Comparison of ENCODE assay signal across 8 mouse cellular contexts in genomic region chr5:137610548-137611244, GRCm38 (mm10). TPM values are rescaled to one million over a fixed set of nuclear protein-coding genes. Genes with fewer than 3 reads are reported as not detected.
DNase-seq lines count a peak whose midpoint lies in the region; ATAC-seq and TF ChIP-seq lines count a peak whose summit lies in the region.

No protein-coding gene starts in this region.

- peak overlapping the region; percentile 65 for H3K9ac ChIP-seq in intestine, embryonic 16.5 days (ENCODE audit: low read depth, low read length)
- H3K9ac ChIP-seq in liver, postnatal 0 days (replicated peaks), result peak overlapping the region; percentile 18; the same call in 1 of the 2 replicates
- peak overlapping the region; percentile 59 for H3K9ac ChIP-seq in stomach, postnatal 0 days (ENCODE audit: low read length)

- no peaks in the 10 kb centered on the region for H3K27me3 ChIP-seq in spleen, adult 2 months (ENCODE audit: control insufficient read depth, insufficient read depth, low read length)
- no peaks in the 10 kb centered on the region for H3K27me3 ChIP-seq in intestine, embryonic 16.5 days (replicated peaks; ENCODE audit: control insufficient read depth, insufficient read depth, low read length)
- no peaks in the 10 kb centered on the region for H3K27me3 ChIP-seq in liver, postnatal 0 days (ENCODE audit: insufficient read depth, low read length)
- H3K27me3 ChIP-seq in stomach, postnatal 0 days (ENCODE audit: control insufficient read depth, insufficient read depth, low read length), result no peaks in the 10 kb centered on the region

- H3K4me3 ChIP-seq in spleen, adult 2 months (ENCODE audit: extremely low read depth, insufficient read depth, insufficient read length), result peak overlapping the region; percentile 1
- H3K4me3 ChIP-seq in intestine, embryonic 16.5 days (ENCODE audit: low read length), result peak overlapping the region; percentile 32
- no peak overlapping the region for H3K4me3 ChIP-seq in liver, postnatal 0 days (ENCODE audit: low read depth, low read length)
- H3K4me3 ChIP-seq in stomach, postnatal 0 days (ENCODE audit: low read depth, low read length), result peak overlapping the region; percentile 21

- H3K36me3 ChIP-seq in spleen, adult 2 months (ENCODE audit: control insufficient read depth, insufficient read depth, low read length), result no peaks in the 10 kb centered on the region; the same call in 1 of the 2 replicates
- H3K36me3 ChIP-seq in intestine, embryonic 16.5 days (ENCODE audit: control insufficient read depth, insufficient read depth, low read length), result no peaks in the 10 kb centered on the region
- H3K36me3 ChIP-seq in liver, postnatal 0 days (replicated peaks; ENCODE audit: insufficient read depth, low read length), result no peaks in the 10 kb centered on the region
- H3K36me3 ChIP-seq in stomach, postnatal 0 days (ENCODE audit: control insufficient read depth, insufficient read depth, low read length), result no peaks in the 10 kb centered on the region

- H3K4me1 ChIP-seq in spleen, adult 2 months (ENCODE audit: control insufficient read depth, insufficient read depth, insufficient read length), result peaks cover 20% of the 10 kb centered on the region; the same call in 1 of the 2 replicates
- peaks cover 43% of the 10 kb centered on the region for H3K4me1 ChIP-seq in intestine, embryonic 16.5 days (ENCODE audit: control insufficient read depth, insufficient read depth, low read length)
- peaks cover 20% of the 10 kb centered on the region for H3K4me1 ChIP-seq in liver, postnatal 0 days (ENCODE audit: insufficient read depth)
- peaks cover 12% of the 10 kb centered on the region for H3K4me1 ChIP-seq in stomach, postnatal 0 days (replicated peaks; ENCODE audit: control insufficient read depth, insufficient read depth)

- ATAC-seq in intestine, embryonic 16.5 days, result peak; percentile 24
- ATAC-seq in liver, postnatal 0 days, result peak; percentile 26
- ATAC-seq in stomach, postnatal 0 days (ENCODE audit: low FRiP score, low TSS enrichment), result no peak; the same call in 1 of the 2 replicates

- no peak for TF ChIP-seq EP300 in liver, postnatal 0 days (IDR thresholded peaks at IDR 0.05; ENCODE audit: low read depth)
- no peak for TF ChIP-seq EP300 in stomach, postnatal 0 days (optimal IDR thresholded peaks at IDR 0.05)

- TF ChIP-seq CTCF in spleen, adult 2 months (IDR thresholded peaks at IDR 0.05; ENCODE audit: extremely low read depth, insufficient read depth, insufficient read length, insufficient replicate concordance), result no peak
- no peak for TF ChIP-seq CTCF in liver, postnatal 0 days (IDR thresholded peaks at IDR 0.05; ENCODE audit: low read depth)
- TF ChIP-seq CTCF in stomach, postnatal 0 days (IDR thresholded peaks at IDR 0.05; ENCODE audit: low read depth), result no peak

- peak overlapping the region; percentile 42 for H3K4me2 ChIP-seq in intestine, embryonic 16.5 days (ENCODE audit: low read depth, low read length)
- H3K4me2 ChIP-seq in liver, postnatal 0 days (ENCODE audit: low read depth, low read length), result peak overlapping the region; percentile 45
- peak overlapping the region; percentile 50 for H3K4me2 ChIP-seq in stomach, postnatal 0 days (replicated peaks; ENCODE audit: low read depth)

- no peak for TF ChIP-seq POLR2A in spleen, adult 2 months (IDR thresholded peaks at IDR 0.05; ENCODE audit: low read depth, low read length)

- H3K27ac ChIP-seq in spleen, adult 2 months (ENCODE audit: insufficient read depth, low read length), result peak overlapping the region; percentile 60
- peak overlapping the region; percentile 91 for H3K27ac ChIP-seq in intestine, embryonic 16.5 days (ENCODE audit: low read length)
- peak overlapping the region; percentile 48; the same call in 1 of the 2 replicates for H3K27ac ChIP-seq in liver, postnatal 0 days (ENCODE audit: low read depth)
- H3K27ac ChIP-seq in stomach, postnatal 0 days (replicated peaks), result peak overlapping the region; percentile 89

- no peak for DNase-seq in spleen, adult 2 months (ENCODE audit: low read depth in 1 of 2, low spot score in 2 of 2)
- DNase-seq in spleen, postnatal 4 days (ENCODE audit: low spot score in 2 of 2), result no peak
- peak; percentile 90 for DNase-seq in gastrocnemius, postnatal 25 days
- peak; percentile 43 for DNase-seq in liver, postnatal 0 days
- DNase-seq in stomach, postnatal 0 days (ENCODE audit: low spot score), result peak; percentile 54
- DNase-seq in layer of hippocampus, adult 8-10 months (ENCODE audit: low spot score in 2 of 2), result no peak
- no peak for DNase-seq in c-Kit-positive CD71-positive TER-119-positive erythroid progenitor cells, embryonic 14.5 days (ENCODE audit: low spot score)

- no peaks in the 10 kb centered on the region for H3K9me3 ChIP-seq in intestine, embryonic 16.5 days (ENCODE audit: control insufficient read depth, low read length)
- H3K9me3 ChIP-seq in liver, postnatal 0 days (ENCODE audit: low read length), result no peaks in the 10 kb centered on the region
- no peaks in the 10 kb centered on the region for H3K9me3 ChIP-seq in stomach, postnatal 0 days (ENCODE audit: control insufficient read depth, low read length)

- 70% methylated on average over 12 of the region's 12 CpGs for WGBS in spleen, adult 2 months
- WGBS in intestine, embryonic 16.5 days, result 14% methylated on average over 12 of the region's 12 CpGs
- 36% methylated on average over 12 of the region's 12 CpGs for WGBS in liver, postnatal 0 days (ENCODE audit: insufficient replicate concordance)
- 18% methylated on average over 12 of the region's 12 CpGs for WGBS in stomach, postnatal 0 days

RNA-seq across cellular contexts. Expression of gene Pcolce, which starts 2.9 kb away (rescaled TPM):
- polyA plus RNA-seq in spleen, adult 2 months (2012; rRNA removed), result 69.6 and 88.0 TPM in 2 replicates
- 100 to 1,000 TPM in 1 of 2 experiments, 10 to 100 TPM in 1; 79.0 to 112 TPM for total RNA-seq in gastrocnemius, postnatal 25 days (2021)
- polyA plus RNA-seq in intestine, embryonic 16.5 days (2015; fragmentation: Nextera tagmentation; extraction: Ambion mirVana), result 115 and 127 TPM in 2 replicates
- 12.9 and 14.7 TPM in 2 replicates for polyA plus RNA-seq in liver, postnatal 0 days (2015; fragmentation: Nextera tagmentation; extraction: Ambion mirVana)
- 77.3 and 85.9 TPM in 2 replicates for polyA plus RNA-seq in stomach, postnatal 0 days (2015; fragmentation: Nextera tagmentation; extraction: Ambion mirVana)
- 1 to 10 TPM; 7.2 to 9.6 (median 8.9) TPM for total RNA-seq in layer of hippocampus, adult 8-10 months (2022)

RNA-seq across cellular contexts. Expression of gene Mospd3, which starts 9.8 kb away (rescaled TPM):
- polyA plus RNA-seq in spleen, adult 2 months (2012; rRNA removed), result 90.3 and 131 TPM in 2 replicates
- total RNA-seq in gastrocnemius, postnatal 25 days (2021), result 10 to 100 TPM; 12.5 to 12.8 TPM
- 25.2 and 28.1 TPM in 2 replicates for polyA plus RNA-seq in intestine, embryonic 16.5 days (2015; fragmentation: Nextera tagmentation; extraction: Ambion mirVana)
- 26.2 and 28.3 TPM in 2 replicates for polyA plus RNA-seq in liver, postnatal 0 days (2015; fragmentation: Nextera tagmentation; extraction: Ambion mirVana)
- 30.8 and 34.3 TPM in 2 replicates for polyA plus RNA-seq in stomach, postnatal 0 days (2015; fragmentation: Nextera tagmentation; extraction: Ambion mirVana)
- total RNA-seq in layer of hippocampus, adult 8-10 months (2022), result 10 to 100 TPM; 19.2 to 28.5 (median 26.2) TPM

RNA-seq across cellular contexts. Expression of gene Fbxo24, which starts 18.1 kb away (rescaled TPM):
- 0.25 and 0.26 TPM in 2 replicates for polyA plus RNA-seq in spleen, adult 2 months (2012; rRNA removed)
- total RNA-seq in gastrocnemius, postnatal 25 days (2021), result under 1 TPM; 0.16 to 0.18 TPM
- polyA plus RNA-seq in intestine, embryonic 16.5 days (2015; fragmentation: Nextera tagmentation; extraction: Ambion mirVana), result 0.26 and 0.37 TPM in 2 replicates
- not detected in 2 replicates for polyA plus RNA-seq in liver, postnatal 0 days (2015; fragmentation: Nextera tagmentation; extraction: Ambion mirVana)
- 0.11 and 0.16 TPM in 2 replicates for polyA plus RNA-seq in stomach, postnatal 0 days (2015; fragmentation: Nextera tagmentation; extraction: Ambion mirVana)
- under 1 TPM; 0.22 to 0.69 (median 0.34) TPM for total RNA-seq in layer of hippocampus, adult 8-10 months (2022)

RNA-seq across cellular contexts. Expression of gene Lrch4, which starts 18.2 kb away (rescaled TPM):
- polyA plus RNA-seq in spleen, adult 2 months (2012; rRNA removed), result 249 and 293 TPM in 2 replicates
- total RNA-seq in gastrocnemius, postnatal 25 days (2021), result 10 to 100 TPM; 13.9 to 15.4 TPM
- polyA plus RNA-seq in intestine, embryonic 16.5 days (2015; fragmentation: Nextera tagmentation; extraction: Ambion mirVana), result 34.5 and 37.8 TPM in 2 replicates
- 24.1 and 24.3 TPM in 2 replicates for polyA plus RNA-seq in liver, postnatal 0 days (2015; fragmentation: Nextera tagmentation; extraction: Ambion mirVana)
- polyA plus RNA-seq in stomach, postnatal 0 days (2015; fragmentation: Nextera tagmentation; extraction: Ambion mirVana), result 22.5 and 27.0 TPM in 2 replicates
- 10 to 100 TPM; 18.8 to 26.8 (median 22.5) TPM for total RNA-seq in layer of hippocampus, adult 8-10 months (2022)

RNA-seq across cellular contexts. Expression of gene Gm20605, which starts 18.3 kb away (rescaled TPM):
- polyA plus RNA-seq in spleen, adult 2 months (2012; rRNA removed), result 69.4 and 70.9 TPM in 2 replicates
- total RNA-seq in gastrocnemius, postnatal 25 days (2021), result 1 to 10 TPM; 2.9 to 3.9 TPM
- polyA plus RNA-seq in intestine, embryonic 16.5 days (2015; fragmentation: Nextera tagmentation; extraction: Ambion mirVana), result 10.8 and 12.2 TPM in 2 replicates
- polyA plus RNA-seq in liver, postnatal 0 days (2015; fragmentation: Nextera tagmentation; extraction: Ambion mirVana), result 2.4 and 2.6 TPM in 2 replicates
- polyA plus RNA-seq in stomach, postnatal 0 days (2015; fragmentation: Nextera tagmentation; extraction: Ambion mirVana), result 2.4 and 3.4 TPM in 2 replicates
- total RNA-seq in layer of hippocampus, adult 8-10 months (2022), result 10 to 100 TPM; 14.7 to 24.8 (median 19.2) TPM

Comparison
In these comparisons a context has a peak if more than half of its experiments do, and no peak if none do; other contexts are left out.
1. DNase-seq: peak in gastrocnemius, postnatal 25 days (single experiment), liver, postnatal 0 days (single experiment) and stomach, postnatal 0 days (single experiment); none in spleen, adult 2 months (0 of 2), spleen, postnatal 4 days (0 of 2), layer of hippocampus, adult 8-10 months (0 of 2) and c-Kit-positive CD71-positive TER-119-positive erythroid progenitor cells, embryonic 14.5 days (single experiment).
2. Peak in every context shown above with its lines, with median percentiles within 50 percentile points of each other: H3K27ac ChIP-seq, H3K4me2 ChIP-seq and H3K9ac ChIP-seq.